Mouse (Mus musculus): ENCODE data around the gene Scn3b.

- TF ChIP-seq CTCF (IDR thresholded peaks at IDR 0.05; ENCODE audit: low read depth, low read length) (no peak), POLR2A (IDR thresholded peaks at IDR 0.05; ENCODE audit: borderline replicate concordance, low read depth, low read length) (no peak)
Observed at GRCm38 (mm10) chr9:40317735-40318134, 48.7 kb downstream of the Scn3b start.
